Mouse (Mus musculus): ENCODE data around the gene Hoxc8. TPM values are rescaled to one million over a fixed set of nuclear protein-coding genes. Genes with fewer than 3 reads are reported as not detected.
A peak's percentile ranks its signal among the peaks of the same experiment; 100 is the strongest.

The Hoxc8 gene
- polyA plus RNA-seq, 1 experiment = not detected

GRCm38 (mm10) chr15:102980352-102980751 is 10.1 kb upstream of the Hoxc8 start:
- TF ChIP-seq CTCF (IDR thresholded peaks at IDR 0.05; ENCODE audit: extremely low read depth, insufficient read depth, low read length) (no peak), POLR2A (IDR thresholded peaks at IDR 0.05; ENCODE audit: extremely low read depth, insufficient read depth, low read length) (no peak)
- H3K27ac ChIP-seq (ENCODE audit: insufficient read depth, low read length) = no peak overlapping the region
- no peaks in the 10 kb centered on the region for H3K4me1 ChIP-seq (ENCODE audit: control insufficient read depth, insufficient read depth, low read length)
- H3K4me3 ChIP-seq (ENCODE audit: insufficient read depth, low read length) = no peak overlapping the region

GRCm38 (mm10) chr15:102980912-102981311 is 9.5 kb upstream of the Hoxc8 start:
- Histone ChIP-seq H3K27ac (ENCODE audit: insufficient read depth, low read length) (no peak overlapping the region), H3K4me3 (ENCODE audit: insufficient read depth, low read length) (no peak overlapping the region), H3K4me1 (ENCODE audit: control insufficient read depth, insufficient read depth, low read length) (no peaks in the 10 kb centered on the region)
- TF ChIP-seq POLR2A (IDR thresholded peaks at IDR 0.05; ENCODE audit: extremely low read depth, insufficient read depth, low read length) (no peak), CTCF (IDR thresholded peaks at IDR 0.05; ENCODE audit: extremely low read depth, insufficient read depth, low read length) (no peak)

- TF ChIP-seq CTCF (IDR thresholded peaks at IDR 0.05; ENCODE audit: extremely low read depth, insufficient read depth, low read length) = no peak
- TF ChIP-seq POLR2A (IDR thresholded peaks at IDR 0.05; ENCODE audit: extremely low read depth, insufficient read depth, low read length) = no peak
- H3K27ac ChIP-seq (ENCODE audit: insufficient read depth, low read length) = no peak overlapping the region
- no peak overlapping the region for H3K4me3 ChIP-seq (ENCODE audit: insufficient read depth, low read length)
- no peaks in the 10 kb centered on the region for H3K4me1 ChIP-seq (ENCODE audit: control insufficient read depth, insufficient read depth, low read length)
Measured at GRCm38 (mm10) chr15:102981379-102982288, 8.8 kb upstream of the Hoxc8 start.

GRCm38 (mm10) chr15:102983716-102984115 is 6.7 kb upstream of the Hoxc8 start:
- Histone ChIP-seq H3K27ac (ENCODE audit: insufficient read depth, low read length) (no peak overlapping the region), H3K4me1 (ENCODE audit: control insufficient read depth, insufficient read depth, low read length) (no peaks in the 10 kb centered on the region), H3K4me3 (ENCODE audit: insufficient read depth, low read length) (no peak overlapping the region)
- TF ChIP-seq POLR2A (IDR thresholded peaks at IDR 0.05; ENCODE audit: extremely low read depth, insufficient read depth, low read length) (no peak), CTCF (IDR thresholded peaks at IDR 0.05; ENCODE audit: extremely low read depth, insufficient read depth, low read length) (no peak)

- Histone ChIP-seq H3K4me1 (ENCODE audit: control insufficient read depth, insufficient read depth, low read length) (no peaks in the 10 kb centered on the region), H3K4me3 (ENCODE audit: insufficient read depth, low read length) (no peak overlapping the region), H3K27ac (ENCODE audit: insufficient read depth, low read length) (no peak overlapping the region)
- TF ChIP-seq CTCF (IDR thresholded peaks at IDR 0.05; ENCODE audit: extremely low read depth, insufficient read depth, low read length) = no peak
- TF ChIP-seq POLR2A (IDR thresholded peaks at IDR 0.05; ENCODE audit: extremely low read depth, insufficient read depth, low read length) = no peak
Measured at GRCm38 (mm10) chr15:102984521-102984920, 5.9 kb upstream of the Hoxc8 start.

GRCm38 (mm10) chr15:102984925-102985324 is 5.5 kb upstream of the Hoxc8 start:
- no peaks in the 10 kb centered on the region for H3K4me1 ChIP-seq (ENCODE audit: control insufficient read depth, insufficient read depth, low read length)
- TF ChIP-seq POLR2A (IDR thresholded peaks at IDR 0.05; ENCODE audit: extremely low read depth, insufficient read depth, low read length) (no peak), CTCF (IDR thresholded peaks at IDR 0.05; ENCODE audit: extremely low read depth, insufficient read depth, low read length) (no peak)
- no peak overlapping the region for H3K27ac ChIP-seq (ENCODE audit: insufficient read depth, low read length)
- no peak overlapping the region for H3K4me3 ChIP-seq (ENCODE audit: insufficient read depth, low read length)

- no peak overlapping the region for H3K27ac ChIP-seq (ENCODE audit: insufficient read depth, low read length)
- no peak overlapping the region for H3K4me3 ChIP-seq (ENCODE audit: insufficient read depth, low read length)
- no peaks in the 10 kb centered on the region for H3K4me1 ChIP-seq (ENCODE audit: control insufficient read depth, insufficient read depth, low read length)
- no peak for TF ChIP-seq POLR2A (IDR thresholded peaks at IDR 0.05; ENCODE audit: extremely low read depth, insufficient read depth, low read length)
- peak; percentile 92 for TF ChIP-seq CTCF (IDR thresholded peaks at IDR 0.05; ENCODE audit: extremely low read depth, insufficient read depth, low read length)
Measured at GRCm38 (mm10) chr15:102987124-102987833, 3.1 kb upstream of the Hoxc8 start.

GRCm38 (mm10) chr15:102988078-102988477 is 2.3 kb upstream of the Hoxc8 start:
- TF ChIP-seq CTCF (IDR thresholded peaks at IDR 0.05; ENCODE audit: extremely low read depth, insufficient read depth, low read length) (no peak), POLR2A (IDR thresholded peaks at IDR 0.05; ENCODE audit: extremely low read depth, insufficient read depth, low read length) (no peak)

GRCm38 (mm10) chr15:102991782-102992181 is 1.4 kb downstream of the Hoxc8 start:
- H3K27ac ChIP-seq (ENCODE audit: insufficient read depth, low read length) = no peak overlapping the region
- H3K4me3 ChIP-seq (ENCODE audit: insufficient read depth, low read length) = no peak overlapping the region
- TF ChIP-seq CTCF (IDR thresholded peaks at IDR 0.05; ENCODE audit: extremely low read depth, insufficient read depth, low read length) = no peak
- TF ChIP-seq POLR2A (IDR thresholded peaks at IDR 0.05; ENCODE audit: extremely low read depth, insufficient read depth, low read length) = no peak
- H3K4me1 ChIP-seq (ENCODE audit: control insufficient read depth, insufficient read depth, low read length) = no peaks in the 10 kb centered on the region

More at GRCm38 (mm10) chr15:102988078-102988477, 2.3 kb upstream of the Hoxc8 start:
- Histone ChIP-seq H3K27ac (ENCODE audit: insufficient read depth, low read length) (no peak overlapping the region), H3K4me3 (ENCODE audit: insufficient read depth, low read length) (no peak overlapping the region), H3K4me1 (ENCODE audit: control insufficient read depth, insufficient read depth, low read length) (no peaks in the 10 kb centered on the region)
